Mouse (Mus musculus): ENCODE results near the gene Man2b2. TPM values are rescaled to one million over a fixed set of nuclear protein-coding genes. Genes with fewer than 3 reads are reported as not detected.
A peak's percentile ranks its signal among the peaks of the same experiment; 100 is the strongest.

The Man2b2 gene
- polyA plus RNA-seq, 1 experiment, result 0.67 TPM

- peaks cover 23% of the 10 kb centered on the region for H3K4me1 ChIP-seq (ENCODE audit: control insufficient read depth)
- TF ChIP-seq GATA1 (IDR thresholded peaks at IDR 0.05; ENCODE audit: low read length), result no peak
- TF ChIP-seq TAL1 (IDR thresholded peaks at IDR 0.05; ENCODE audit: low read length), result no peak
- peaks cover 26% of the 10 kb centered on the region for H3K36me3 ChIP-seq (ENCODE audit: control insufficient read depth)
- H3K9me3 ChIP-seq (ENCODE audit: control insufficient read depth, low read length), result no peaks in the 10 kb centered on the region
- H3K4me3 ChIP-seq (replicated peaks), result no peak overlapping the region
- peaks cover 2% of the 10 kb centered on the region for H3K27me3 ChIP-seq (ENCODE audit: control insufficient read depth)
Observed at GRCm38 (mm10) chr5:36791861-36792260, 38.6 kb downstream of the Man2b2 start.

- TF ChIP-seq TAL1 (IDR thresholded peaks at IDR 0.05; ENCODE audit: low read length), result no peak
- TF ChIP-seq GATA1 (IDR thresholded peaks at IDR 0.05; ENCODE audit: low read length), result no peak
- Histone ChIP-seq H3K4me1 (ENCODE audit: control insufficient read depth) (no peaks in the 10 kb centered on the region), H3K9me3 (ENCODE audit: control insufficient read depth, low read length) (peaks cover 19% of the 10 kb centered on the region), H3K27me3 (ENCODE audit: control insufficient read depth) (peaks cover 5% of the 10 kb centered on the region; the same call in 1 of the 2 replicates), H3K4me3 (replicated peaks) (no peak overlapping the region), H3K36me3 (ENCODE audit: control insufficient read depth) (no peaks in the 10 kb centered on the region)
Observed at GRCm38 (mm10) chr5:36786052-36786451, 44.4 kb downstream of the Man2b2 start.

DNA sequence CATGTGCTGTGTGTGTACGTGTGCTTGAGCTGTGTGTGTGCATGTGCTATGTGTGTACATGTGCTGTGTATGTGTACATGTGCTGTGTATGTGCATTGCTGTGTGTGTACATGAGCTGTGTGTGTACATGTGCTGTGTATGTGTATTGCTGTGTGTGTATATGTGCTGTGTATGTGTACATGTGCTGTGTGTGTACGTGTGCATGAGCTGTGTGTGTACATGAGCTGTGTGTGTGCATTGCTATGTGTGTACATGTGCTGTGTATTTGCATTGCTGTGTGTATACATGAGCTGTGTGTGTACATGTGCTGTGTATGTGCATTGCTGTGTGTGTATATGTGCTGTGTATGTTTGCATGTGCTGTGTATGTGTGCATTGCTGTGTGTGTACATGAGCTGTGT is 50.9 kb downstream of the Man2b2 start:
- Histone ChIP-seq H3K4me1 (ENCODE audit: control insufficient read depth) (no peaks in the 10 kb centered on the region), H3K4me3 (replicated peaks) (no peak overlapping the region), H3K9me3 (ENCODE audit: control insufficient read depth, low read length) (peaks cover 19% of the 10 kb centered on the region), H3K27me3 (ENCODE audit: control insufficient read depth) (peaks cover 13% of the 10 kb centered on the region), H3K36me3 (ENCODE audit: control insufficient read depth) (no peaks in the 10 kb centered on the region)
- TF ChIP-seq TAL1 (IDR thresholded peaks at IDR 0.05; ENCODE audit: low read length) (peak; percentile 29; the same call in 1 of the 3 replicates), GATA1 (IDR thresholded peaks at IDR 0.05; ENCODE audit: low read length) (no peak)

DNA sequence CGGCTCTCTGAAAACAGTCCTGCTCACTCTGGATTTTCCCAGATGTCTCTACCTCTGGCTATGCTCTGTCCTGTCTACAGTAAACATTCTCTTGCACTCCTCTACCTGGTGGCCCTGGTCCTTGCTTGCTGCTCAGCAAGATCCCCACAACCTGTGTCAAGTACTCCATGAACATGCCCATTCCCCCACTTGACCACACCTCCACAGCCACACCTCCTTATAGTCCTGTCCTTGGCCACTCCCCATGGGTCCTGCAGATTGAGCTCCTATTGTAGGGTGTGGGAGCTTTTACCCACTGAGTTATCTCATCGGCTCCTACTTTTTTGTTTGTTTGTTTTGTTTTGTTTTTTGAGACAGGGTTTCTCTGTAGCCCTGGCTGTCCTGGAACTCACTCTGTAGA is 51.6 kb downstream of the Man2b2 start:
- H3K4me1 ChIP-seq (ENCODE audit: control insufficient read depth), result no peaks in the 10 kb centered on the region
- no peaks in the 10 kb centered on the region for H3K36me3 ChIP-seq (ENCODE audit: control insufficient read depth)
- H3K4me3 ChIP-seq (replicated peaks), result no peak overlapping the region
- peaks cover 14% of the 10 kb centered on the region for H3K9me3 ChIP-seq (ENCODE audit: control insufficient read depth, low read length)
- H3K27me3 ChIP-seq (ENCODE audit: control insufficient read depth), result peaks cover 13% of the 10 kb centered on the region
- no peak for TF ChIP-seq TAL1 (IDR thresholded peaks at IDR 0.05; ENCODE audit: low read length)
- TF ChIP-seq GATA1 (IDR thresholded peaks at IDR 0.05; ENCODE audit: low read length), result no peak

DNA sequence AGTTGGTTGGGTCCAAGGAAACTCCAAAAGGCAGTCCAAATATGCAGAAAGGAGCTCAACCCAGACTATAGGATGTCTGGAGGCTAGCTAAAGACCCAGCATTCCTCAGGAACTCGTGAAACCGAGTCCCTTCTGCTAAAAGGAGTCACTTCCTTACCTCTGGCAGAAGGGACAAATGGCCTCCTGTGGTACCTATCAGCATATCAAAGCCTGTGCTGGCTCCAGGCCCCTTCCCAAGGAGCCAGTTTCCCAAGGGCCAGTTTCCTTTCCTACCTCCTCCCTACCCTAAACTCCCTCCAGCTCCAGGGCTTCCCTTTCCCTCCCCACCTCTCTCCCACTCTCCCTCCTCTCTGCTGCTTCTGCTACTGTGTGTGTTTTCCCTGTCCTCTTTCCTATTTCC is 53.3 kb downstream of the Man2b2 start:
- peaks cover 13% of the 10 kb centered on the region for H3K27me3 ChIP-seq (ENCODE audit: control insufficient read depth)

GRCm38 (mm10) chr5:36776021-36776575 is 54.4 kb downstream of the Man2b2 start:
- TF ChIP-seq TAL1 (IDR thresholded peaks at IDR 0.05; ENCODE audit: low read length), result no peak
- Histone ChIP-seq H3K36me3 (ENCODE audit: control insufficient read depth) (no peaks in the 10 kb centered on the region), H3K27me3 (ENCODE audit: control insufficient read depth) (peaks cover 13% of the 10 kb centered on the region), H3K4me1 (ENCODE audit: control insufficient read depth) (peaks cover 2% of the 10 kb centered on the region; the same call in 1 of the 2 replicates), H3K9me3 (ENCODE audit: control insufficient read depth, low read length) (peaks cover 12% of the 10 kb centered on the region), H3K4me3 (replicated peaks) (no peak overlapping the region)

More for the DNA sequence above, 53.3 kb downstream of the Man2b2 start:
- no peak for TF ChIP-seq TAL1 (IDR thresholded peaks at IDR 0.05; ENCODE audit: low read length)
- no peak for TF ChIP-seq GATA1 (IDR thresholded peaks at IDR 0.05; ENCODE audit: low read length)
- Histone ChIP-seq H3K9me3 (ENCODE audit: control insufficient read depth, low read length) (peaks cover 12% of the 10 kb centered on the region), H3K36me3 (ENCODE audit: control insufficient read depth) (no peaks in the 10 kb centered on the region), H3K4me1 (ENCODE audit: control insufficient read depth) (no peaks in the 10 kb centered on the region), H3K4me3 (replicated peaks) (no peak overlapping the region)

DNA sequence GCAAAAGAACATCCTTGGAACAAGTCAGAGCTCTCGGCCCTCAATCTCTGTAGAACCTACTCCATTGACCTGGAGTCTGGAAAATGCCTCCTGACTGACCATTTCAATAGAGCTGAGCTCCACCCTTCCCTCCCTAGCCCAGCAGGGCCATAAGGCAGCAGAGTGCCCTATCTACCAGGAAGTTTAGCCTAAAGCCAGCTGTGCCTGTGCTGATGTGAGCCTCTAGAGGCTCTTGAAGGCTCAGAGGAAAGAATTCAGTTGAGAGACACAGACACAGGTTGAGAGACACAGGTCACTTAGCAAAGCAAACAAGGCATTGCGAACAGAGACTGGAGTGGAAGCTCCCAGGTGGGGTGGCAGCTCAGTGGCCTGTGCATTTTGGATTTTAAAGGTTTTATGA is 55.1 kb downstream of the Man2b2 start:
- Histone ChIP-seq H3K4me1 (ENCODE audit: control insufficient read depth) (peaks cover 2% of the 10 kb centered on the region; the same call in 1 of the 2 replicates), H3K4me3 (replicated peaks) (no peak overlapping the region), H3K9me3 (ENCODE audit: control insufficient read depth, low read length) (peaks cover 12% of the 10 kb centered on the region), H3K36me3 (ENCODE audit: control insufficient read depth) (no peaks in the 10 kb centered on the region), H3K27me3 (ENCODE audit: control insufficient read depth) (peaks cover 13% of the 10 kb centered on the region)
- TF ChIP-seq TAL1 (IDR thresholded peaks at IDR 0.05; ENCODE audit: low read length), result no peak
- TF ChIP-seq GATA1 (IDR thresholded peaks at IDR 0.05; ENCODE audit: low read length), result no peak

DNA sequence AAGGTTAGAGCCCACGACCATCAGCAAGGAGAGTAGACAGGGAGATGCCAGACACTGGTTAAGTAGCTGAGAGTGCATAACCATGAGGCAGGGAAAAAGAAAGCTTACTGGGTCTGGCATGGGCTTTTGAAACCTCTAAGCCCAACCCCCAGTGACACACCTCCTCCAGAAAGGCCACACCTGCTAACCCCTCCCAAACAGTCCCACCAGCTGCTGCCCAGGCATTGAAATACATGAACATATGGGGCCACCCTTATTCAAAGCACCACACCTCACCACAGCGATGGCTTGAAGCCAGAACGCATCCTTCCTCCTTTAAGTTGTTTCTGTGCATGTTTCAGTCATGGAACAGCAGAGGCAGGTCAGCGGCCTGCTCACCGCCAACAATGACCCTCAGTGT is 57.9 kb downstream of the Man2b2 start:
- no peak for TF ChIP-seq TAL1 (IDR thresholded peaks at IDR 0.05; ENCODE audit: low read length)
- no peak for TF ChIP-seq GATA1 (IDR thresholded peaks at IDR 0.05; ENCODE audit: low read length)
- no peaks in the 10 kb centered on the region for H3K9me3 ChIP-seq (ENCODE audit: control insufficient read depth, low read length)
- H3K4me1 ChIP-seq (ENCODE audit: control insufficient read depth), result peaks cover 2% of the 10 kb centered on the region; the same call in 1 of the 2 replicates
- peaks cover 9% of the 10 kb centered on the region; the same call in 1 of the 2 replicates for H3K27me3 ChIP-seq (ENCODE audit: control insufficient read depth)
- H3K36me3 ChIP-seq (ENCODE audit: control insufficient read depth), result no peaks in the 10 kb centered on the region
- no peak overlapping the region for H3K4me3 ChIP-seq (replicated peaks)

DNA sequence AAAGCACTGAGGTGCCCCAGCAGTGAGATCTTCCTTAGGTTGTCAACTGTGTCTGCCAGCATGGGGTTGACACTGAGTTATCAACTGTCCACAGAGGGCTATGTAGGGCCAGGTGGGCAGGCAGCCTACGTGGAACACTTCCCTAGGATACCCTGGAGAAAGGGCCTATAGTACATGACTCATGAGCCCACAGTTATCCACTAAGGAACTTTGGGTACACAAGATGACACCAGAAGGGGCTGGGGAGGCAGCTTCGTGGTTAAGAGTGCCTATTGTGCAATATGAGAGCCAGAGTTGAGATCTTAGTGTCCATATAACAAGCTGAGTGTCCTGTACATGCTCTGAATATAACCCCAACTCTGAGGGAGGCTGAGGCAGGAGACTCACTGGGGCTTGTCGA is 60.9 kb downstream of the Man2b2 start:
- Histone ChIP-seq H3K36me3 (ENCODE audit: control insufficient read depth) (no peaks in the 10 kb centered on the region), H3K9me3 (ENCODE audit: control insufficient read depth, low read length) (no peaks in the 10 kb centered on the region), H3K27me3 (ENCODE audit: control insufficient read depth) (peaks cover 2% of the 10 kb centered on the region; the same call in 1 of the 2 replicates), H3K4me1 (ENCODE audit: control insufficient read depth) (peaks cover 2% of the 10 kb centered on the region; the same call in 1 of the 2 replicates), H3K4me3 (replicated peaks) (no peak overlapping the region)
- TF ChIP-seq GATA1 (IDR thresholded peaks at IDR 0.05; ENCODE audit: low read length) (no peak), TAL1 (IDR thresholded peaks at IDR 0.05; ENCODE audit: low read length) (no peak)
